Mouse (Mus musculus): Measurements from ENCODE around the gene Phgdh. TPM values are rescaled to one million over a fixed set of nuclear protein-coding genes. Genes with fewer than 3 reads are reported as not detected.
A peak's percentile ranks its signal among the peaks of the same experiment; 100 is the strongest.
"Not testable (repeated sequence)": the region's sequence is repeated elsewhere in the genome, so short reads cannot be mapped to it uniquely, and the experiment has no call there.

Phgdh gene
- polyA plus RNA-seq (2012) = 3.6 and 3.9 TPM in 2 replicates

- not testable (repeated sequence) for H3K9me3 ChIP-seq (ENCODE audit: control insufficient read depth, low read length); H3K27me3 ChIP-seq (ENCODE audit: control insufficient read depth); H3K36me3 ChIP-seq (ENCODE audit: control insufficient read depth)
- H3K4me1 ChIP-seq (ENCODE audit: control insufficient read depth) = peaks cover 35% of the 10 kb centered on the region
- H3K4me3 ChIP-seq (replicated peaks) = peak within 1 kb of the TSS; percentile 66
Measured at GRCm38 (mm10) chr3:98339706-98340109, at the start of gene Phgdh. Gene Phgdh (minus strand): TSS chr3:98339990.

GRCm38 (mm10) chr3:98389305-98389704, 49.5 kb upstream of the Phgdh start:
- no peaks in the 10 kb centered on the region for H3K9me3 ChIP-seq (ENCODE audit: control insufficient read depth, low read length)
- no peaks in the 10 kb centered on the region for H3K36me3 ChIP-seq (ENCODE audit: control insufficient read depth)
- H3K4me1 ChIP-seq (ENCODE audit: control insufficient read depth) = no peaks in the 10 kb centered on the region; the same call in 1 of the 2 replicates
- no peaks in the 10 kb centered on the region for H3K27me3 ChIP-seq (ENCODE audit: control insufficient read depth)
- TF ChIP-seq TAL1 (IDR thresholded peaks at IDR 0.05; ENCODE audit: low read length) (no peak), GATA1 (IDR thresholded peaks at IDR 0.05; ENCODE audit: low read length) (no peak)
- H3K4me3 ChIP-seq (replicated peaks) = no peak overlapping the region

- Histone ChIP-seq H3K36me3 (ENCODE audit: control insufficient read depth) (no peaks in the 10 kb centered on the region), H3K4me1 (ENCODE audit: control insufficient read depth) (no peaks in the 10 kb centered on the region; the same call in 1 of the 2 replicates), H3K9me3 (ENCODE audit: control insufficient read depth, low read length) (no peaks in the 10 kb centered on the region), H3K4me3 (replicated peaks) (no peak overlapping the region), H3K27me3 (ENCODE audit: control insufficient read depth) (peaks cover 8% of the 10 kb centered on the region)
- no peak for TF ChIP-seq GATA1 (IDR thresholded peaks at IDR 0.05; ENCODE audit: low read length)
- no peak for TF ChIP-seq TAL1 (IDR thresholded peaks at IDR 0.05; ENCODE audit: low read length)
Measured at GRCm38 (mm10) chr3:98387756-98388155, 48.0 kb upstream of the Phgdh start.

- Histone ChIP-seq H3K4me3 (replicated peaks) (no peak overlapping the region), H3K36me3 (ENCODE audit: control insufficient read depth) (no peaks in the 10 kb centered on the region), H3K27me3 (ENCODE audit: control insufficient read depth) (peaks cover 15% of the 10 kb centered on the region), H3K4me1 (ENCODE audit: control insufficient read depth) (no peaks in the 10 kb centered on the region; the same call in 1 of the 2 replicates), H3K9me3 (ENCODE audit: control insufficient read depth, low read length) (no peaks in the 10 kb centered on the region)
- TF ChIP-seq GATA1 (IDR thresholded peaks at IDR 0.05; ENCODE audit: low read length) (no peak), TAL1 (IDR thresholded peaks at IDR 0.05; ENCODE audit: low read length) (no peak)
Measured at GRCm38 (mm10) chr3:98387086-98387485, 47.3 kb upstream of the Phgdh start.

GRCm38 (mm10) chr3:98383024-98383790, 43.4 kb upstream of the Phgdh start:
- H3K4me1 ChIP-seq (ENCODE audit: control insufficient read depth) = no peaks in the 10 kb centered on the region; the same call in 1 of the 2 replicates
- TF ChIP-seq GATA1 (IDR thresholded peaks at IDR 0.05; ENCODE audit: low read length) = no peak
- no peak for TF ChIP-seq TAL1 (IDR thresholded peaks at IDR 0.05; ENCODE audit: low read length)
- peak overlapping the region; percentile 47 for H3K4me3 ChIP-seq (replicated peaks)
- no peaks in the 10 kb centered on the region for H3K9me3 ChIP-seq (ENCODE audit: control insufficient read depth, low read length)
- H3K27me3 ChIP-seq (ENCODE audit: control insufficient read depth) = peaks cover 33% of the 10 kb centered on the region
- no peaks in the 10 kb centered on the region for H3K36me3 ChIP-seq (ENCODE audit: control insufficient read depth)

GRCm38 (mm10) chr3:98382246-98382939, 42.6 kb upstream of the Phgdh start, which contains the start of gene Zfp697:
Gene Zfp697 (plus strand): TSS chr3:98382461.
- Histone ChIP-seq H3K36me3 (ENCODE audit: control insufficient read depth) (no peaks in the 10 kb centered on the region), H3K9me3 (ENCODE audit: control insufficient read depth, low read length) (no peaks in the 10 kb centered on the region), H3K4me1 (ENCODE audit: control insufficient read depth) (no peaks in the 10 kb centered on the region; the same call in 1 of the 2 replicates), H3K27me3 (ENCODE audit: control insufficient read depth) (peaks cover 33% of the 10 kb centered on the region), H3K4me3 (replicated peaks) (peak within 1 kb of the TSS; percentile 47)
- TF ChIP-seq TAL1 (IDR thresholded peaks at IDR 0.05; ENCODE audit: low read length) (no peak), GATA1 (IDR thresholded peaks at IDR 0.05; ENCODE audit: low read length) (no peak)

- Histone ChIP-seq H3K27me3 (ENCODE audit: control insufficient read depth) (peaks cover 33% of the 10 kb centered on the region), H3K4me1 (ENCODE audit: control insufficient read depth) (no peaks in the 10 kb centered on the region; the same call in 1 of the 2 replicates), H3K9me3 (ENCODE audit: control insufficient read depth, low read length) (no peaks in the 10 kb centered on the region), H3K4me3 (replicated peaks) (peak overlapping the region; percentile 47), H3K36me3 (ENCODE audit: control insufficient read depth) (no peaks in the 10 kb centered on the region)
- no peak for TF ChIP-seq TAL1 (IDR thresholded peaks at IDR 0.05; ENCODE audit: low read length)
Measured at GRCm38 (mm10) chr3:98381677-98382245, 42.0 kb upstream of the Phgdh start.

- no peaks in the 10 kb centered on the region for H3K4me1 ChIP-seq (ENCODE audit: control insufficient read depth)
- TF ChIP-seq GATA1 (IDR thresholded peaks at IDR 0.05; ENCODE audit: low read length) (no peak), TAL1 (IDR thresholded peaks at IDR 0.05; ENCODE audit: low read length) (no peak)
- H3K9me3 ChIP-seq (ENCODE audit: control insufficient read depth, low read length) = no peaks in the 10 kb centered on the region
- H3K27me3 ChIP-seq (ENCODE audit: control insufficient read depth) = peaks cover 33% of the 10 kb centered on the region
- no peaks in the 10 kb centered on the region for H3K36me3 ChIP-seq (ENCODE audit: control insufficient read depth)
- H3K4me3 ChIP-seq (replicated peaks) = no peak overlapping the region
Measured at GRCm38 (mm10) chr3:98379236-98379635, 39.4 kb upstream of the Phgdh start.

GRCm38 (mm10) chr3:98378267-98378666, 38.5 kb upstream of the Phgdh start:
- Histone ChIP-seq H3K4me3 (replicated peaks) (no peak overlapping the region), H3K36me3 (ENCODE audit: control insufficient read depth) (no peaks in the 10 kb centered on the region), H3K4me1 (ENCODE audit: control insufficient read depth) (no peaks in the 10 kb centered on the region), H3K9me3 (ENCODE audit: control insufficient read depth, low read length) (no peaks in the 10 kb centered on the region), H3K27me3 (ENCODE audit: control insufficient read depth) (peaks cover 30% of the 10 kb centered on the region)
- no peak for TF ChIP-seq TAL1 (IDR thresholded peaks at IDR 0.05; ENCODE audit: low read length)
- TF ChIP-seq GATA1 (IDR thresholded peaks at IDR 0.05; ENCODE audit: low read length) = no peak

All from erythroblast, embryonic 14.5 days (primary cell).